Mouse (Mus musculus): Measurements from ENCODE around the gene Pcnx2. TPM values are rescaled to one million over a fixed set of nuclear protein-coding genes. Genes with fewer than 3 reads are reported as not detected.

Pcnx2 gene
- total and polyA plus RNA-seq, 3 experiments: 0.34 to 0.86 (median 0.36) TPM

GRCm38 (mm10) chr8:125738956-125739355 lies 159.2 kb downstream of the Pcnx2 start:
- Histone ChIP-seq H3K36me3 (ENCODE audit: control insufficient read depth, insufficient read depth, low read length) (no peaks in the 10 kb centered on the region), H3K27ac (no peak overlapping the region), H3K9ac (ENCODE audit: low read depth, low read length) (no peak overlapping the region), H3K4me1 (ENCODE audit: control insufficient read depth, insufficient read depth, low read length) (no peaks in the 10 kb centered on the region), H3K27me3 (ENCODE audit: control insufficient read depth, insufficient read depth, low read length) (no peaks in the 10 kb centered on the region), H3K79me2 (replicated peaks; ENCODE audit: control insufficient read depth, insufficient read depth, low read length) (no peaks in the 10 kb centered on the region), H3K4me3 (no peak overlapping the region)
- TF ChIP-seq EP300 (IDR thresholded peaks at IDR 0.05; ENCODE audit: insufficient read depth, low read depth, low read length): no peak
- no peak for TF ChIP-seq POLR2A (IDR thresholded peaks at IDR 0.05; ENCODE audit: insufficient read depth, low read depth, low read length)
- no peak for TF ChIP-seq CTCF (IDR thresholded peaks at IDR 0.05)
- DNase-seq: no peak
- intact Hi-C loops (cut with DNase I): no loop called here
- WGBS: 95% methylated on average over 4 of the region's 4 CpGs

- WGBS: 6% methylated on average over 51 of the region's 52 CpGs
- intact Hi-C loops (cut with DNase I): loop anchor here (5.0 kb wide), 2 partner anchors 137 to 162 kb away; no protein-coding TSS in a partner anchor
- TF ChIP-seq POLR2A (IDR thresholded peaks at IDR 0.05; ENCODE audit: insufficient read depth, low read depth, low read length): no peak; the same call in 1 of the 2 replicates
- TF ChIP-seq CTCF (IDR thresholded peaks at IDR 0.05): no peak
- TF ChIP-seq EP300 (IDR thresholded peaks at IDR 0.05; ENCODE audit: insufficient read depth, low read depth, low read length): no peak
- Histone ChIP-seq H3K4me3 (peak overlapping the region; percentile 87), H3K9ac (ENCODE audit: low read depth, low read length) (peak overlapping the region; percentile 86), H3K36me3 (ENCODE audit: control insufficient read depth, insufficient read depth, low read length) (no peaks in the 10 kb centered on the region), H3K27me3 (ENCODE audit: control insufficient read depth, insufficient read depth, low read length) (no peaks in the 10 kb centered on the region), H3K79me2 (replicated peaks; ENCODE audit: control insufficient read depth, insufficient read depth, low read length) (no peaks in the 10 kb centered on the region), H3K4me1 (ENCODE audit: control insufficient read depth, insufficient read depth, low read length) (peaks cover 2% of the 10 kb centered on the region), H3K27ac (peak overlapping the region; percentile 69)
- peak; percentile 89 to 94 for DNase-seq
These were observed 163.9 kb downstream of the Pcnx2 start for GRCm38 (mm10) chr8:125733964-125734956.

GRCm38 (mm10) chr8:125729746-125730145 lies 168.4 kb downstream of the Pcnx2 start, which contains the start of gene Ntpcr:
Gene Ntpcr (plus strand): TSS chr8:125729963.
- Histone ChIP-seq H3K4me3 (no peak within 1 kb of the TSS), H3K9ac (ENCODE audit: low read depth, low read length) (no peak within 1 kb of the TSS), H3K36me3 (ENCODE audit: control insufficient read depth, insufficient read depth, low read length) (no peaks in the 10 kb centered on the region), H3K27me3 (ENCODE audit: control insufficient read depth, insufficient read depth, low read length) (no peaks in the 10 kb centered on the region), H3K79me2 (replicated peaks; ENCODE audit: control insufficient read depth, insufficient read depth, low read length) (no peaks in the 10 kb centered on the region), H3K27ac (no peak within 1 kb of the TSS), H3K4me1 (ENCODE audit: control insufficient read depth, insufficient read depth, low read length) (peaks cover 2% of the 10 kb centered on the region)
- 74% methylated on average over 7 of the region's 7 CpGs for WGBS
- intact Hi-C loops (cut with DNase I): loop anchor here (5.0 kb wide), 2 partner anchors 132 to 157 kb away; no protein-coding TSS in a partner anchor
- DNase-seq: no peak
- TF ChIP-seq CTCF (IDR thresholded peaks at IDR 0.05) (no peak), POLR2A (IDR thresholded peaks at IDR 0.05; ENCODE audit: insufficient read depth, low read depth, low read length) (no peak), EP300 (IDR thresholded peaks at IDR 0.05; ENCODE audit: insufficient read depth, low read depth, low read length) (no peak)

- H3K79me2 ChIP-seq (replicated peaks; ENCODE audit: control insufficient read depth, insufficient read depth, low read length): no peaks in the 10 kb centered on the region
- no peak overlapping the region for H3K4me3 ChIP-seq
- no peaks in the 10 kb centered on the region for H3K27me3 ChIP-seq (ENCODE audit: control insufficient read depth, insufficient read depth, low read length)
- H3K9ac ChIP-seq (ENCODE audit: low read depth, low read length): no peak overlapping the region
- no peaks in the 10 kb centered on the region for H3K36me3 ChIP-seq (ENCODE audit: control insufficient read depth, insufficient read depth, low read length)
- DNase-seq: no peak
- no peak overlapping the region for H3K27ac ChIP-seq
- no peaks in the 10 kb centered on the region for H3K4me1 ChIP-seq (ENCODE audit: control insufficient read depth, insufficient read depth, low read length)
- 69% methylated on average over 8 of the region's 8 CpGs for WGBS
- intact Hi-C loops (cut with DNase I): no loop called here
- TF ChIP-seq POLR2A (IDR thresholded peaks at IDR 0.05; ENCODE audit: insufficient read depth, low read depth, low read length): no peak
- no peak for TF ChIP-seq EP300 (IDR thresholded peaks at IDR 0.05; ENCODE audit: insufficient read depth, low read depth, low read length)
- TF ChIP-seq CTCF (IDR thresholded peaks at IDR 0.05): no peak
These were observed 170.3 kb downstream of the Pcnx2 start for GRCm38 (mm10) chr8:125727797-125728196.

- Histone ChIP-seq H3K79me2 (replicated peaks; ENCODE audit: control insufficient read depth, insufficient read depth, low read length) (no peaks in the 10 kb centered on the region), H3K4me1 (ENCODE audit: control insufficient read depth, insufficient read depth, low read length) (no peaks in the 10 kb centered on the region), H3K9ac (ENCODE audit: low read depth, low read length) (no peak overlapping the region), H3K27me3 (ENCODE audit: control insufficient read depth, insufficient read depth, low read length) (no peaks in the 10 kb centered on the region), H3K36me3 (ENCODE audit: control insufficient read depth, insufficient read depth, low read length) (no peaks in the 10 kb centered on the region), H3K27ac (no peak overlapping the region), H3K4me3 (no peak overlapping the region)
- intact Hi-C loops (cut with DNase I): no loop called here
- no peak for DNase-seq
- 67% methylated on average over 5 of the region's 5 CpGs for WGBS
- no peak for TF ChIP-seq EP300 (IDR thresholded peaks at IDR 0.05; ENCODE audit: insufficient read depth, low read depth, low read length)
- TF ChIP-seq POLR2A (IDR thresholded peaks at IDR 0.05; ENCODE audit: insufficient read depth, low read depth, low read length): no peak
- no peak for TF ChIP-seq CTCF (IDR thresholded peaks at IDR 0.05)
These were observed 171.1 kb downstream of the Pcnx2 start for GRCm38 (mm10) chr8:125726986-125727385.

GRCm38 (mm10) chr8:125726143-125726542 lies 172.0 kb downstream of the Pcnx2 start:
- DNase-seq: no peak
- Histone ChIP-seq H3K79me2 (replicated peaks; ENCODE audit: control insufficient read depth, insufficient read depth, low read length) (no peaks in the 10 kb centered on the region), H3K27me3 (ENCODE audit: control insufficient read depth, insufficient read depth, low read length) (no peaks in the 10 kb centered on the region), H3K9ac (ENCODE audit: low read depth, low read length) (no peak overlapping the region), H3K27ac (no peak overlapping the region), H3K4me3 (no peak overlapping the region), H3K4me1 (ENCODE audit: control insufficient read depth, insufficient read depth, low read length) (no peaks in the 10 kb centered on the region), H3K36me3 (ENCODE audit: control insufficient read depth, insufficient read depth, low read length) (no peaks in the 10 kb centered on the region)
- intact Hi-C loops (cut with DNase I): no loop called here
- TF ChIP-seq CTCF (IDR thresholded peaks at IDR 0.05): no peak
- TF ChIP-seq POLR2A (IDR thresholded peaks at IDR 0.05; ENCODE audit: insufficient read depth, low read depth, low read length): no peak
- no peak for TF ChIP-seq EP300 (IDR thresholded peaks at IDR 0.05; ENCODE audit: insufficient read depth, low read depth, low read length)
- WGBS: 95% methylated on average over 4 of the region's 4 CpGs

Measured in heart, adult 2 months (tissue).